Mouse (Mus musculus): ENCODE measurements at regions not wholly inside any gene's neighbourhood (a gene's known extent, or its start where the extent isn't known, plus 50 kb on each side); places are given as distances from the start of the nearest gene placed in this dataset.

GRCm38 (mm10) chr1:57573829-57574228 is 166.9 kb upstream of the Tyw5 start:
- no peak for DNase-seq (ENCODE audit: low spot score)

GRCm38 (mm10) chr1:57574530-57574929 is 167.6 kb upstream of the Tyw5 start:
- DNase-seq (ENCODE audit: low spot score): no peak

GRCm38 (mm10) chr1:57576066-57576753 is 169.3 kb upstream of the Tyw5 start:
- no peak for DNase-seq (ENCODE audit: low spot score)

- DNase-seq (ENCODE audit: low spot score): no peak
These were observed 172.2 kb upstream of the Tyw5 start for GRCm38 (mm10) chr1:57579086-57579485.

- no peak for DNase-seq (ENCODE audit: low spot score)
These were observed 180.0 kb upstream of the Spats2l start for GRCm38 (mm10) chr1:57593707-57594589.

- no peak for DNase-seq (ENCODE audit: low spot score)
These were observed 179.1 kb upstream of the Spats2l start for GRCm38 (mm10) chr1:57594815-57595214.

- no peak for DNase-seq (ENCODE audit: low spot score)
These were observed 173.0 kb upstream of the Spats2l start for GRCm38 (mm10) chr1:57600951-57601350.

GRCm38 (mm10) chr1:57605525-57605924 is 168.4 kb upstream of the Spats2l start:
- DNase-seq (ENCODE audit: low spot score): no peak

GRCm38 (mm10) chr1:57606060-57606683 is 167.8 kb upstream of the Spats2l start:
- DNase-seq (ENCODE audit: low spot score): no peak

GRCm38 (mm10) chr1:57607026-57607425 is 166.9 kb upstream of the Spats2l start:
- no peak for DNase-seq (ENCODE audit: low spot score)

GRCm38 (mm10) chr1:57607626-57608422 is 166.1 kb upstream of the Spats2l start:
- no peak for DNase-seq (ENCODE audit: low spot score)

GRCm38 (mm10) chr1:57608423-57608679 is 165.6 kb upstream of the Spats2l start:
- DNase-seq (ENCODE audit: low spot score): no peak

GRCm38 (mm10) chr1:57609307-57609706 is 164.7 kb upstream of the Spats2l start:
- no peak for DNase-seq (ENCODE audit: low spot score)

- DNase-seq (ENCODE audit: low spot score): no peak
These were observed 161.8 kb upstream of the Spats2l start for GRCm38 (mm10) chr1:57612171-57612570.

GRCm38 (mm10) chr1:57612931-57613804 is 160.8 kb upstream of the Spats2l start:
- no peak for DNase-seq (ENCODE audit: low spot score)

GRCm38 (mm10) chr1:57615155-57615554 is 158.8 kb upstream of the Spats2l start:
- DNase-seq (ENCODE audit: low spot score): no peak

- DNase-seq (ENCODE audit: low spot score): no peak
These were observed 156.6 kb upstream of the Spats2l start for GRCm38 (mm10) chr1:57617316-57617715.

GRCm38 (mm10) chr1:57622561-57622960 is 151.4 kb upstream of the Spats2l start:
- DNase-seq (ENCODE audit: low spot score): no peak

- DNase-seq (ENCODE audit: low spot score): no peak
These were observed 140.0 kb upstream of the Spats2l start for GRCm38 (mm10) chr1:57633986-57634385.

- no peak for DNase-seq (ENCODE audit: low spot score)
These were observed 131.8 kb upstream of the Spats2l start for GRCm38 (mm10) chr1:57642131-57642530.

All from gastrocnemius, adult 18-20 months (tissue).